Mouse (Mus musculus) lung, postnatal 36 days (tissue): ENCODE measurements around the gene Cd163.

ENCODE experiments used
- DNase-seq: peaks from one replicate; pipeline ENCODE4 v3.0.0; 2022; ENCODE audit warnings: mixed read lengths

Gene Cd163

DNA sequence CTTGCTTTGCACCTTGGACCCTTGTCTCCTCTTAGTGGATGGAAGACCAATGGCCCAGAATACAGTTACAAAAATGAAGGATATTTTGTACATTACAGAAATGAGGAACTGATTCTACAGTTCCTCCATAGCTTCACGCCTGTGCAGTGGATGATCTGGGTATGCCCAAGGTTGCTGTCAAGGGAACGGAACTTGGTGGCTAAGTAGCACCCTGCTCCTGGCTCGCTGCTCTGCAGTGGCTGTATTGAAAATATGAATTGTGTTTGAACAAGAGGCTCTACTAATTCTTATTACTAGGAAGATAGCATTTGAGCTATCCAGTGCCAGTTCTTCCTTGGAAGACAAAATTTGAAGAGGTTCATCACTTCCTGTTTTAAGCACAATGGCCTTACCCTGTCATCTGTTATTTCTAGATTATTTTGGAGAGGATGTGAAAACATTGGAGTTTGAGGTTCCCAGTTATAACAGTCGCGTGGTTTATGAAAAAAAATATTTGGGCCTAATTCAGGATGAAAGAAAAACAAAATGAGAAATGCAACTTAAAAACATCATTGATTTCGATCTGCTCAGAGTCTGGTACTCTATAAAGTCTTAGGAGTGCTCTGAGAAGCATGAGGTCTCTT is 69.2 kb downstream of the Cd163 start:
- DNase-seq: peak; percentile 12

DNA sequence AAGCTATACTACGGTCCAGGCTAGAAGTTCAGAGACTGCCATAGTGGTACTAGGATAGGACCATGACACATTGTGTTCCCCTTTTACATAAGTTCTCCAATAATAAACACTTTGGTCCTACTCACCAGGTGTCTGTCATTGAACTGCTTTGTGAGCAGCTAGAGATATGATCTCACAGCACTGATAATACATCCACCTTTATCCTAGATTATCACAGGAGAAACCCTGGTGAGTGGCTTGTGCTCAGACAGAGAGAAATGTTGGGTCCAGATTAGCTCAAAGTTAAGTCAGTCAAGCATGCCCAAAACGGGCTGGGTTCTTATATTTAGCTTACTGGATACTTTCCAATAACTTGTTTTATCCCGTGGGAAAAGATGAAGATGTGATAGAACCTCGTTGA is 70.2 kb downstream of the Cd163 start:
- DNase-seq: no peak

DNA sequence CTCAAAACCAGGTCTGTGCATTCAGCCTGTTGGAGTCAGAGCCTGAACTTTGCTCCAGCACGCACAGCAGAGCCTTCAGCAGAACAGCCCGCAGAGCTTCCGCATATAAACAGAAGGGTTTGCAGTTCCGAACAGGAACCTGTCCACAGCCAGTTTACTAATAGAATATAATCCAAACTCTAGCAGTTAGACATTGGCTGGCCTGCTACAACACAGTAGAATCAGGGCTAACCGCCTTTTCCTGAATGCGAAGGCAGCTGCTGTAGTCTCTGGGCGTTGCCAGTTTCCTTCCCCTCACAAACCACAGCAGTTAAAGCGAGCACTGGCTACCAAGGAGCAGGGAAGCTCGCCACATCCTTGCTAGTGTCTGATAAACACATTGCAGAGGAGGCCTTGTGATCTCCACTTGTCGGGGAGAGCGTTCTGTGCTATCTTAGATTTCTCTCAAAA is 71.0 kb downstream of the Cd163 start:
- DNase-seq: peak; percentile 73

DNA sequence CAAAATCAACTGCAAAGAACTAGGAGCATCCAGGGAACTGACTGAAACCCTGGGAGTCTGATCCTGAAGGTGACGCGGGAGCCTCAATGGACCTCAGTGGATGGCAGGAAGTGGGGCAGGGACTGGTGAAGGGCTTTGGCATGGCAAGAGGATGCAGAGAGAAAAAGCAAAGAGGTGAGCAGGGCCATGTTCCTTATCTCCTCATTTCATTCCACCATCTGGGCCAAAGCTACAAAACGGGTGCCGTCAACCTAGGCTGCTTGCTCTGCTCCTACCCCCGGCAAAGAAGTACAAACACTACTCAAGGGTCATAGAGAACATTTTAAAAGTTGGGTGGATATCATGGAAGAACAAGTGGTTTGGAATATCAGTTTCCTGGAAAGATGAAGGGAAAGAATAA is 71.9 kb downstream of the Cd163 start:
- no peak for DNase-seq

DNA sequence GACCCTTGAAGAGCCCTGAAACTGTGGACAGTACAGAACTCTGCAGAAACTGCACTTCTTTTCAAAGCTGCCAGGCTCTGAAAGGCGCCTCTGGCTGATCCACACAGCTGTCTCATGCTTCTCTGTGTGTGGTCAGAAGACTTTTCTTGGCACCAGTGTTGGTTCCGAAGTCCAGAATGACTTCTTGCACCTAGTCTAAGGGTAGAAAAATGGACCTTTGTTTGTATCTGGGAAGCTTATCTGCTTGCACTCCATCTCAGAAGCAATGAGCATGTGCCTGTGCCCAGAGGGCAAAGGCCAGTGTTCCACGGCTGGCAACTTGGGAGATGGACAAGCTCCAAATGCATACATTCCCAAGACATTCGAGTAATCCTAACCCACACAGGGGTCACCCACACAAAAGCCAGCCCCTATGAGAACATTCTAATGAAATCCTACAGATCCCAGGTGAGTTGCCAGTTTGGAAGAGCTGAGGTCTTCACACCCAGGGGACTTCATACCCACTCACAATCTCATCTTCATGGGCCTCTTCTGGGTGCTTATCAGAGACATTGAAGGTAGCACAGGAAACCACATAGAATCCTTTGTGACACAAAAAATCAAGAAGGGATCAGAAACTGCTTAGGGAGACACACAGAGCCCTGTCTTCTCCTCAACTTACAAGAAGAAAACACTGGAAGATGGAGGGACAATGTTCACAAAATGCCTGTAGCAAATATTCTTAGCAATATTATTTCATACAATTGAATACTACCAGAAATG is 73.2 kb downstream of the Cd163 start:
- no peak for DNase-seq

DNA sequence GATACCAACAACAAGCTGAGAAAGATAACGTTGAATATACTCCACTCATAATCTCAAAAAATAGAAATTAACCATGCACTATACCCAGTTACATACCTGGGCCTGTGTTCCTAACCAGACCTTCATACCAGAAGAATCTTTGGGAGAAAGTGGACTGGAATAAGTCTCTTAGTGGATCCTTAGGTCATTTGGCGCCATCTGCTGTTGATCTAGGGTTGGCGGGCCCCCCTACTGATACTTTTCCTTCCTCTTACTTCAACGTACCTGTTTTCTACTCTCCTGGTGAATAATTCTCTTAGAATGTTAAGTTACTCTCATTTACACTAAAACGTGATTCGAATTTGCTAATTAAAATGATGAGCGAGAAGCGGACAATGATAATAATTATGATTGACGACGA is 74.9 kb downstream of the Cd163 start:
- DNase-seq: peak; percentile 76
